Mouse (Mus musculus): ENCODE data around the gene Ube3b.

- TF ChIP-seq CTCF (conservative IDR thresholded peaks at IDR 0.05; ENCODE audit: low read length) (no peak), POU5F1 (IDR thresholded peaks at IDR 0.05; ENCODE audit: borderline replicate concordance, low read length) (no peak), NANOG (IDR thresholded peaks at IDR 0.05; ENCODE audit: borderline replicate concordance, low read length) (no peak)
Observed at GRCm38 (mm10) chr5:114356936-114357751, 23.3 kb upstream of the Ube3b start.
